Mouse (Mus musculus) yolk sac, embryonic 10.5 days (tissue): ENCODE results near the gene Igf2r.
"Not testable (repeated sequence)": the region's sequence is repeated elsewhere in the genome, so short reads cannot be mapped to it uniquely, and the experiment has no call there.

Source experiments
- DNase-seq: peaks from one replicate; pipeline ENCODE4 v3.0.0-alpha.2; 2017; ENCODE audit warnings: low spot score

Igf2r gene

GRCm38 (mm10) chr17:12717445-12717844 lies 52.0 kb downstream of the Igf2r start:
- no peak for DNase-seq

GRCm38 (mm10) chr17:12715032-12715431 lies 54.4 kb downstream of the Igf2r start:
- no peak for DNase-seq

GRCm38 (mm10) chr17:12714080-12714561 lies 55.3 kb downstream of the Igf2r start:
- no peak for DNase-seq

GRCm38 (mm10) chr17:12712993-12713392 lies 56.5 kb downstream of the Igf2r start:
- no peak for DNase-seq

GRCm38 (mm10) chr17:12712191-12712590 lies 57.3 kb downstream of the Igf2r start:
- no peak for DNase-seq

- DNase-seq, result no peak
Observed at GRCm38 (mm10) chr17:12710976-12711375, 58.5 kb downstream of the Igf2r start.

- no peak for DNase-seq
Observed at GRCm38 (mm10) chr17:12710050-12710780, 59.2 kb downstream of the Igf2r start.

GRCm38 (mm10) chr17:12708398-12708797 lies 61.1 kb downstream of the Igf2r start:
- no peak for DNase-seq

- no peak for DNase-seq
Observed at GRCm38 (mm10) chr17:12706590-12707049, 62.8 kb downstream of the Igf2r start.

GRCm38 (mm10) chr17:12702901-12703300 lies 66.6 kb downstream of the Igf2r start:
- DNase-seq, result no peak

GRCm38 (mm10) chr17:12700373-12700772 lies 69.1 kb downstream of the Igf2r start:
- peak; percentile 86 for DNase-seq

GRCm38 (mm10) chr17:12691899-12692298 lies 77.6 kb downstream of the Igf2r start:
- DNase-seq, result no peak

GRCm38 (mm10) chr17:12689537-12689936 lies 79.9 kb downstream of the Igf2r start:
- DNase-seq, result no peak

GRCm38 (mm10) chr17:12688427-12689110 lies 80.9 kb downstream of the Igf2r start:
- no peak for DNase-seq

- no peak for DNase-seq
Observed at GRCm38 (mm10) chr17:12684928-12685624, 84.4 kb downstream of the Igf2r start.

GRCm38 (mm10) chr17:12684412-12684811 lies 85.1 kb downstream of the Igf2r start:
- DNase-seq, result no peak

- DNase-seq, result no peak
Observed at GRCm38 (mm10) chr17:12683582-12683981, 85.9 kb downstream of the Igf2r start.

- DNase-seq, result no peak
Observed at GRCm38 (mm10) chr17:12678261-12678660, 91.2 kb downstream of the Igf2r start.

GRCm38 (mm10) chr17:12677139-12677538 lies 92.3 kb downstream of the Igf2r start:
- no peak for DNase-seq

GRCm38 (mm10) chr17:12675646-12676045 lies 93.8 kb downstream of the Igf2r start, which contains the start of gene Slc22a1:
Gene Slc22a1, minus strand, starts transcription at chr17:12675829.
- no peak for DNase-seq

- DNase-seq, result not testable (repeated sequence)
Observed at GRCm38 (mm10) chr17:12674980-12675379, 94.5 kb downstream of the Igf2r start.

GRCm38 (mm10) chr17:12673871-12674270 lies 95.6 kb downstream of the Igf2r start:
- DNase-seq, result no peak
